Mouse (Mus musculus) ES-E14 (cell line): Measurements from ENCODE around the gene Dlgap1.

Experiments
- CHD2 ChIP-seq: IDR thresholded peaks from 2 replicates; pipeline ENCODE4 v1.6.1; 2014; ENCODE audit warnings: mild to moderate bottlenecking, low read depth, low read length, inconsistent platforms
- ZC3H11A ChIP-seq: IDR thresholded peaks from 2 replicates; pipeline ENCODE4 v1.6.1; 2012; ENCODE audit warnings: low read depth, mild to moderate bottlenecking, inconsistent platforms, low read length, borderline replicate concordance
- ZNF384 ChIP-seq: IDR thresholded peaks from 2 replicates; pipeline ENCODE4 v1.6.1; 2012; ENCODE audit warnings: low read depth, low read length, inconsistent platforms

DNA sequence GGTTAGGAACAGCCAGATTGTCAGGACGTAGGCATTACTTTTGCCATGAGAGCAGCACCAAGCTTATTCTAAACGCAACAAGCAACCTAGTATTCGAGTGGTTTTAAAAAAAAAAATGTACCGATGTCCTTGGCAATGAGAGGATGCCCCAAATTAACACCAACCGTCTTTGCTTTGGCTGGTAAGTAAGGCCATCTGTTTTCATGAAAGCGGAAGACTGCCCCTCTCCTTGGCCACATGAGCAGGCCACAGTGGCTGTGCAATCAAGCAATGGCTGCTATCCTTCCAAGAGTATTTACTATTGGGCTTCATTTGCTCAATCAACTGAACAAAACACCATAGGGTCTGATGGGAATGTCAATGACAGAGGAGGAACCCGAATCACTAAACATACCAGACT is 278.5 kb downstream of the Dlgap1 start:
- no peak for TF ChIP-seq ZC3H11A
- TF ChIP-seq CHD2: no peak
- no peak for TF ChIP-seq ZNF384
